11 mouse cellular contexts compared by ENCODE assay signal in the genomic region with DNA sequence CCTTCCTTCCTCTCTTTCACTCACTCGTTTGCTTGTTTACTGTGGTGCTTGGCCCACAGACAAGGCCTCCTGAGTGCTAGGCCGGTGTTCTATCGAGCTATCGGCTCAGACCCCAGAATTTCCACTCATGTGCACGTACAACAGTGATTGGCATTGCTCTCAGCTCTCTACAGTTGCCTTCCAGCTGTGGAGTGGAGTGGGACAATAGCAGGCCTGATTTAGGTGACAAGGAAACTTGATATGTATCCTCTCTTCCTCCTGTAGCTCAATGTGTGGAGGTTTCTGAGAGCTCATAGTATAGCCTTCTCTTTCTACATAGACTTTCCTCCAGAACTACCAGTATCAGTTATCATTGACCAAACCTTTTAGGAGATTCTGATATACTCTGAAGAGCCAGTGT.
"Had no signal": no experiment of that assay in that cellular context is flagged by ENCODE, and none has a peak within 500 bp of the region (broad histone marks: within the 10 kb centered on the region; RNA-seq: fewer than 3 reads in every experiment).

No protein-coding gene starts in this region.

- H3K4me1 ChIP-seq: liver, embryonic 13.5 days had no signal

- H3K36me3 ChIP-seq: liver, embryonic 13.5 days had no signal

- DNase-seq: kidney, adult 11 months; kidney, adult 9 months; kidney, postnatal 10 days; kidney, postnatal 4 days; liver, embryonic 13.5 days; lung, embryonic 14.5 days; midbrain, embryonic 14.5 days; thymus, adult 18-20 months; thymus, postnatal 36 days had no signal

- H3K27me3 ChIP-seq: liver, embryonic 13.5 days had no signal

- H3K9me3 ChIP-seq: liver, embryonic 13.5 days had no signal

- H3K27ac ChIP-seq: liver, embryonic 13.5 days; macrophage had no signal

- ATAC-seq: lung, postnatal 0 days had no signal

- H3K9ac ChIP-seq: liver, embryonic 13.5 days; lung, embryonic 14.5 days had no signal

- H3K4me2 ChIP-seq: liver, embryonic 13.5 days; lung, embryonic 14.5 days had no signal

- H3K4me3 ChIP-seq: liver, embryonic 13.5 days had no signal
